Mouse (Mus musculus) adrenal gland, adult 18-20 months (tissue): ENCODE results near the gene Cacna2d3. TPM values are rescaled to one million over a fixed set of nuclear protein-coding genes. Genes with fewer than 3 reads are reported as not detected.

Source experiments
- DNase-seq, 2 experiments: peaks; one replicate each; pipeline ENCODE4 v3.0.0; 2021 to 2022; ENCODE audit warnings: low spot score in 2 of 2
- total RNA-seq, 2 experiments: library from RNA; stranded (reverse); gene quantifications; 1 replicate in 1 of 2; 2 replicates in 1 of 2; pipeline ENCODE4 v1.2.3; 2021

The Cacna2d3 gene
- total RNA-seq, 2 experiments from 2014 or later = 3.1 to 3.7 TPM

DNA sequence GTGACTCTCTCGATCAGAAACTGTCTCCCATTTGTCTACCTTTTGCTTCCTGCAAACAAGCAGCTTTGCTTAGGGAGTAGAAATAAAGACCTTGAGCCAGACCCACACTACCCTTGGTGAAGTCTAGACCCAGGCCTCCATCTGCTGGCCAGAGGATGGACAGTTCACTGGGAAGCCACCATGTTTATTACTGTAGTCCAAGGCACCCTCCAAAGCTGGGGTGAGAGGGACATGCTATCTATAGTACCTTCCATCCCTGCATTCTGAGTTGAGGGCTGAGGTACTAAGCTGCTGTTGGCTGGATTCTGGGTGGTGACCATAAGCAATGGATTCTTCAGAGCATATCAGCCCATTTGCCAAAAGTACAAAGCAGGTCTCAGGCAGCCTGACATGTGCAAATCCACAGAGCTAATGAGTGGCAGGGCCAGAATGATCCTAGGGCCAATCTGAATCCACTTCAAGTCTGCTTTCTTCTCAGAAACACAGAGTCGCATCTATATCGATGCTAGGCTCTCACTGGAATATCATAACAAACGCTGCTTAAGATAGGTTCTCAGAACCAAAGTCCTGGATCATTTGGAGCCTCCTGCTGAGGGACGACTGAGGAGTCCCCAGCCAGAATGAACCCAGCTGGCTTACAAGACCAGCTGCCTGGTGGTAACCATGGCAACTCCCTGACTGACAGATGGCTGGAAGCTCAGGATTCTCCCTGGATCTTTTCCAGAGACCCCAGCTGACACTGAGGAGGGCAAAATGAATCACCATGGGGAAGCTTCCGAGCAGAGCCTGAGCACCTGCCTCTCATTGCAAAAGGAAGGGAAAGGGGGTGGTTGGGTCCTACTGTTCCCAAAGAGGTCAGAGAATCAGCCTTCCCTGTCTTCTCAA is 763.3 kb downstream of the Cacna2d3 start:
- DNase-seq = no peak

DNA sequence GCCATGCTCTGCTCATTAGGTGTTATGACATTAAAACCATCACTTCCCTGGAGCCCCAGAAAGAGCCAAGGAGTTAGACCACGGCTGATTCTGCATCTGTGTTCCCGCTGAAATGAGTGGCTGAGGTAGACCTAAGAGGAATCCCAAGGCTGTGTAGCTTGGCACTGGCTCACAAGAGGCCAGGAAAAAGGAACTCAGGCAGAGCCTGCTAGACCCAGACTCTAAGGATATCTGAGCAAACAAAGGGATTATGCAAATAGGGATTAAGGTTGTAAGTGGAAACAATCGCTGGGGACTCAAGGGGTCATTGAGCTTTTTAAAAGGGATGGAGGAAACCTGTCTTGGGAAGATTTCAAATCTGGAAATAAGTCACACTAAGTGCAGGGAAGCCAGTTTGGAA is 766.5 kb downstream of the Cacna2d3 start:
- DNase-seq = no peak

DNA sequence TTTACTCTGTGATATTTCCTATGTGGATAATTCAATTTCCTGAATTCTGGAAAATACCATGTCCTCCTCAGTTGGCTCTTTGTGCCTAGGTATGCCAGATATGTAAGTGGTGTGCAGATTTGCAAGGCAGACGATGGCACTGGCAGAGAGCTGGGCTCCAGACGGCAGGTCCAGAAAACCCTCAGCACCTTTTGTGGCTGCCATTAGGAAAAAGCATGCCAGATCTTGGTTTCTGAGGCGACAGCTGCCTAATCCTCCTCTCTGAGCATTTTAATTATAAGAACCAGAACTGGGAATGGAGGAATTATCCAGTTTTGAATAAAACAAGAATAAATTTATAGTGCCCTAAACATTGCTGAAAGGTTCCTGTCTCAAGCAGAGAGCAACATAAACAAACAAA is 767.1 kb downstream of the Cacna2d3 start:
- DNase-seq = no peak

DNA sequence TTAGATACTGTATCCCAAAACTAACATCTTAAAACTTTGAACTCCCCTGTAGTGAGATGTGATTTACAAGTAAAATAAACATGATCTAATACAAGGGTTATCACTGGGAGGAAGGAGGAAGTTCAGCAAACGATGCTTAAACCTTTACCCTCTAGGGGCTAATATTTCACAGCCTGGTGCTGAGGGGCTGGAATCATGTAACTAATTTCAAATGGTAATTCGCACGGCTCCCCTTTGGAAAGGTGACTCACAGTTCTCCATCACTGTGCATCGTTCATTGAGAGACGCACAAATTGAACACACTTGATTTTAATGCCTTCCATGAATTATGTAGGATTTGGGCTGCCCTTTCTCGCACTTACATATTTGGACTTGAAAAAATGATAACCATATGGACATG is 767.6 kb downstream of the Cacna2d3 start:
- DNase-seq = no peak

DNA sequence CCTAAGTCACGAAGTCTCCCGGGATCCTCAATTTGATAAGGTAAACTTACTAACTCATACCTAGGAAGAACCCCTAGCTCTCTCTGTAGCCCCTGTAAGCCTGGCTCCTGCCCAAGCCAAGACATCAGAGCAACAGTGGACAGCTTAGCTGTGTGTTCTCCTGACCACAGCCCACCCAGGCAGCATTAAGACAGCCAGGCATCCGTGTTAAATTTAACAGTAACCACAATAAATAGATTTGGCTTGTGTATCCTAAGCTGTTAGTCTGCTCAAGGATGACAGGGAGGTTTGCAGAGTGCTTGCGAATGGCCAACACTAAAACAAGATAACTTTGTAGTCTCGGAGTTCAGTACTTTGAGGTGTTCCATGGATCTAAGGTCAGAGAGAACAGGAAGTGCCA is 768.3 kb downstream of the Cacna2d3 start:
- no peak for DNase-seq

DNA sequence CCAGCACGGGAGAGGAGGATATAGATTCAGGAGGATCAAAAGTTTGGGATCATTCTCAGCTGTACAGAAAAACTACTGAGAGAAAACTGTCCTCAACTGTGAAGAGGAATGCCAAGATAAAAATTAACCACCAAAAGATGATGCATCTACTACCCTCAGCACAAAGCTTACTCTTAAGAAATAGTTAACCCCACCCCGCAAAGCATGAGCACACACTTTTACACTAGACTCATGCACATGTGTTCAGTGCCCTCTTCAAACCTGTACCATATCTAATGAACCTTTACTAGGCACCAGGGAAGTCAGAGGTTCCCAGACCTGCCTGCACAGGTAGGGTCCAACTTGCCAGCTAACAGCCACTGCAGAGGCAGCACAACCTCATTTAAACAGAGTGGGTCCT is 771.2 kb downstream of the Cacna2d3 start:
- no peak for DNase-seq

DNA sequence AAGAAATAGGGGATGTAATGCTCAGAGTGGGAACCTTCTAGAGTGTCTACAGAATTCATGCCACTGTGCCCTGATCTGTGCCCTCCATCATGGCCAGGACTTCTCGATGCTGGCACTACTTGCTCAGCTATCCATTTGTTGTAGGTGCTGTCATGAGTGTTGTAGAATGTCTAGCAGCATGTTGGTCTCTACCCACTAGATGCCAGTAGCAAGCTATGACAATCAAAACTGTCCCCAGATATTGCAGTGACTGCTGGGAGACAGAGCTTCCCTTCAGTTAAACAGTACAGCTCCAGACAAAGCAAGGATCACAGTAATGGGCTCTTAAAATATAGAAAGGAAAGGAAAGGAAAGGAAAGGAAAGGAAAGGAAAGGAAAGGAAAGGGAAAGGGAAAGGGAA is 771.9 kb downstream of the Cacna2d3 start:
- no peak for DNase-seq

DNA sequence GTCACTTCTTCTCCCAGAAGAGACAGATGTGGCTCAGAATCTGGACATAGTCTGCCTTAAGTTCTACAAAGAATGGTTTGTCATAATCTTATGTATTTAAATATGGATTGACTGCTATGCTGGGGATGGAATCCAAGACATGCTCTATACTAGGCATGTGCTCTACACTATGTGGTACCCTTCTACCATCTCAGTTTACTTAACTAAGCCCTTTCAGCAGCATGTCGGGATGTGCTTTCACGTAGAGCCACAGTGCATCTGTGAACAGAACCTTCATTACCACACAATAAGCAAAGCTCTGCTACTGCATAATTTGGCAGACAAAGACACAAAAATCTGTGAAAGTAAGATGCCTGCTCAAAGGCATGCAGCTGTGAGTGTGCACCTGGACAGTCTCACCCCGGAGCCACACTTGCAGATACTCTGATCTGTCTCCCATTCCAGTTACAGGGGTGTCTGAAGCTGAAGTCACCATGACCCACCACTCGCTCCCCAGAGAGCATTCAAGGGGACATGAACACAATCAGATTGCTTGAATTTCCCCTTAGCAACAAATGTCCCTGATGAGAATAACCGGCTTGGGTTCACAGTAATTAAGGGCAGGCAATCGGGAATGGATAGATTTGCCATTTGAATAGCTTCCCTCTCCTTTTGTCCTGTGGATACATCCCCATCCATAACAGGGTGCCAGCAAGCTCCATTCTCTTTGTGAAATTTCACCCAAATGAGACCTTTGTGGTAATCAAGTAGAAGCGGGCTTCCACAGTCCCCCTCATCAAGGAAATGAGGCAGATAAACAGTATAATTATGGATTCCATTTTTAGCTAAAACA is 773.4 kb downstream of the Cacna2d3 start:
- no peak for DNase-seq

DNA sequence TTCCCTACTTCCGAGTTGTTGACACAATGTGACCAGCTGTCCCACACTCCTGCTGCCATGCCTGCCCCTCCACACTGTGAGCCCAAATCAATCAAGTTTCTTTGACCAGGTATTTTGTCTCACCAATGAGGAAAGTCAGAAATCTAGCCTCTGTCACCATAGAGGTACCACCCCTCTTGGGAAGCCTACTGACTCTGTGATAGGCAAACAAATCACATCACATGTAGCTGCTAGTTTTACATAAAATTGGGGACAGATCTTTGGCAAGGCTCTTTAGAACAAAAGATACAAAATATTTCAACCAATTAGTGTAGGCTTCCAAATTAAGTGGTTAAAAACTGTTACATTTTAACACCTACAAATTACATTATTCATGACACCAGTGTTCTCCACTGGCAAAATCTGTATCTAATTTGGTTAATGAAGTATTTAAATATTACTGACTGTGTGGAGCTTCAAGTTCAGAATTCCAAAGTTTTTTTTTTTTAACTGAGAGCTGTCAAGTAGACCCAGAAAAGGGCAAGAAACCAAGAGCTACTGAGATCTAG is 788.8 kb downstream of the Cacna2d3 start:
- no peak for DNase-seq

DNA sequence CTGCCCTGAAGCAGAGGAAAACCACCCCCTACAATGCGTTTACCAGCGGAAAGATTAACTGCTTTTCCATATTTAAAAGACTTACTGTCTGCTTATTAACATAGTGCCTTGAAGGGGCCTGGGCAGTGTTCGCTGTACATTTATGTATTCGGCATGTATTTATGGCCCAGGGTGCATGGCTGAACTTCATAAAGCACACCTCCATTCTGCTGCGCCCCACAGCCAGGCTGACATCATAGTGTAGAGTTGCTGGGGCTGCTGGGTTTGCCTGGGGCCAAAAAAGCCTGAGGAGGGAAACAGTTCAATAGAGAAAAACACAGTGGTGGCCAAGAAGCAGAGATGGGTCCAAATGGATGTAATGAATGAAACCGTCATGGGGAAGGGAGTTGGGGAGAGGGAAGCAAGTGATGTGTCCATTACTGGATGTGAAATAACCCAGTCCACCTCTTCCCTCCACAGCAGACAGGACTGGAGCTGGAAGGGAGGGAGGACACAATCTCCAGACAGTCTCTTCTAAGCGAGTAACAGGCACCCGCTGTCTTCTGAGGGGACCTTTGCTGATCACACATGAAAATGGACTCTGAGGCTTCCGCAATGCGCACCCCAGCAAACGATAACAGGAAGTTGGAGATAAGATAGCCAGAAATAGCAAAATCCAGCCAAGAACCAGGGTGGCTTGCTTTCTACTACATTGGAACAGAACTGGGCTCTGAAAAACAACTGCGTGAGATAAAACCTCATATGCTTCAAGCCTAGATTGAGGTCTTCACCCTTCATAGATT is 798.3 kb downstream of the Cacna2d3 start:
- DNase-seq = no peak

DNA sequence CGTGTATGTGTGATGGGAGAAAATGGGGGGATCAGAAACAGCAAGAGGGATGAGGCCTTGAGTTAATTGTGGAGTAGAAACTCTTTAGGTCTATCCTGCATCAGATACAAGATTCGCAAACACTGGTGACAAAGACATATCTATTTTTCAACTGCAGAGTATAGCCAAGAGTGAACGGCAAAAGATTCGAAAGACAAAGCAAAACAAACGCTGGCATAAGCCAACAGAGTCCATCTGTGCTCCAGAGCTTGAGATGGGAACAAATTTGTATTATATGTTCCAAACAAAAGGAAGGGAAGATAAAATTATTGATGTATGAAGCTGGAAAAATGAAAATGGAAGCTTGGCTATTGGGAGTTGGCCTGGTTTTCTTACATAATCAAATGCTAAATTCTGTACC is 802.8 kb downstream of the Cacna2d3 start:
- DNase-seq = no peak

DNA sequence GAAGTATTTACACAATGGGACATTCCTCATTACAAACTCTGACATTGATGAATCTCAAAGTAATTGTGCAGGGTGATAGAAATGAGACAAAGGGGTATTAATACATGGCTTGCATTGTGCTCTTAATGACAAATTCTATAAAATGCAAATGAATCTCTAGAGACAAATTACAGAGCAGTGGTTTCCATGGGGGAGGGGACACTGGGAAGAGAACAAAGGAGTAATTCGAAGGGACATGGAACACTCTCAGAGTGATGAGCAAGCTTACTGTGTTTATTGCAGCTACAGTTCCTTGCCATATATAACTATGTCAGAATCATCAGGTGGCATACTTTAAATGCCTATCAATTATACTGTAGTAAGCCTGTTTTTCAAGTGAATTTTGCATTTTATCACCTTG is 806.7 kb downstream of the Cacna2d3 start:
- no peak for DNase-seq

DNA sequence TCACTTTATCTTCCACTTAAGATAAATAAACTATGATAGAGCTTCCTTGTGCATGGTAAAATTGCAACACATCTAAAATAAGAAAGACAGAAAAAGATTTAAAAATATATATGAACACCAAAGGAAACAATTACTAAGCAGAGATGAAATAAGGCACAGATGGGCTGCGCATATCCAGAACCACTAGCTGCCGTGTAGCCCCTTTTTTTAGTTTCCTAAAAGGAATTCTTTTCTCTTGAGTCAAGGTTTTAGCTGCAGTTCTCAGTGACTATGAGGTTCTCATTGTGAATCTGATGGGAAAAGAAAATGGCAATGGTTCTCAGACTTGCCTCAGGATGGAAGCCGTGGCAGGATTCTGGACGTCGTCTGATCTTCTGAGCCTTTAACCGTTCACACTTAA is 814.0 kb downstream of the Cacna2d3 start:
- DNase-seq = no peak

DNA sequence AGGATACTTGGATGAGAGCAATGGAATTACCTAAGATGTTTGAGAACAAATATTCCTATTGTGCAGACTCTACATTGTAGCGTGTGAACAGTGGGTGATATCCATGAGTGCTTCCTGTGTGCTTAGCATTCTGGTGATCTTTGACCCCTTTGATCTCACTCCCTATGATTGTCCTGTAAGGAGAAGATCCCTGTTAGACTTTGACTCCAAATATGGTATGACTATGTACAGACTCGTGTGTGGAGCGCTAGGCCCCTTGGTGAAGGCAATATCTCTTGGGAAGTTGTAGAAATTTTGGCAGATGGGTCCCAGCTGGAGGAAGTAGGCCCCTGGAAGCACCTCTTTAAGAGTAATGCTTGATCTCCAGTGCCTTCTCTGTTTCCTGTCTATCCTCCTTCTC is 829.1 kb downstream of the Cacna2d3 start:
- no peak for DNase-seq

DNA sequence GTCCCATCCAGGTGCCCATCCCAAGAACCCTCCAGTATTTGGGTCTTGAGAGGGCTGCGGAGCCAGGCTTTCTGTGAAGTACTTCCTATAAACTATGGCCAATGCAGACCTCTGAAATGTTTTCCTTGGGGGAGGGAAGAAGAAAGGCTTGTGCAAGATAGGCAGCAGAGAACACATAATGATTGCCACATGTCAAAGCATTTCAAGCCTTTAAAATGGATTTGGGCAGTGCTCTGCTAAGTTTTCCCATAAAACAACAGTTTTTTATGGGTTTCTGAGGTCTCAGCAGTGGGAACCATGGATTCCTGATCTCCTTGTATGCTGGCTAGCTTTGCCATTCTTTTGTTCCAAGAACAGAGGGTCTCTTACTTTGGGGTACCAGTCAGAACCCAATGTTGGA is 834.3 kb downstream of the Cacna2d3 start:
- DNase-seq = no peak

DNA sequence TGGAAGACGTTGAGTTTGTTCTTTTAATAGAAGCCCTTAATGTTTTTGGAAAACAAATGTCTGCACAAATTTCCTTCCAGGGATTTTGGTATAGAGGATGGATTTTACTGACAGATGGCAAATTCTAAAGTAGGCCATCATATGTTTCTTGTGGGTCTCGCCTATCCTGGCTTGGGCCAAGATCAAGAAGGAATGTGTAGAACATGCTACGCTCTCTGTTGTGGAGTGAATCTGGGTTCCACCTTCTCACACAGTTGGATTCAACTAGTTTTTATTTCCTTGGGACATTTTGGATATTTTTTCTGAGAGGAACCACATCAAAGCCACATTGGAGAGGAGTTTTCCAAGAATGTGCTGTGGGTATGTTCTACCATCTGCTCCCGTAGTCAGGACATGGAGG is 835.0 kb downstream of the Cacna2d3 start:
- no peak for DNase-seq

DNA sequence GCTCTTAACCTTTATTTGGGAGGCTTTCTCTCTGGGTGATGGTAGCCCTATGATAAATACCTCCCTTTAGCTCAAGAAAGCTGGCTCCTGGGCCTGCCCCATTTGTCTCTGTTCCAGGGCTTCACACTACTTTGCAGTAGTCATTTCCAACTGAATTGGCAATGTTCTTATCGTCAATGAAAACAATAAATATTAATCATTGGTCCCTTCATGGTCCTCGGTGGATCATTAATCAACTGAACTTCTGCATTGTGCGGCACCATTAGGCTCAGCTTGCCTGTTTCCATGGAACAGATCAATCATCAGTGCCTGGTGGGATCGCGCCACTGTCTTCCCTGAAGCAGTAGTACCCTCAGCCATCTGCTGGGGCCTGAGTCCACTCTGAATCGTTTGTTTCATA is 850.7 kb downstream of the Cacna2d3 start:
- no peak for DNase-seq

DNA sequence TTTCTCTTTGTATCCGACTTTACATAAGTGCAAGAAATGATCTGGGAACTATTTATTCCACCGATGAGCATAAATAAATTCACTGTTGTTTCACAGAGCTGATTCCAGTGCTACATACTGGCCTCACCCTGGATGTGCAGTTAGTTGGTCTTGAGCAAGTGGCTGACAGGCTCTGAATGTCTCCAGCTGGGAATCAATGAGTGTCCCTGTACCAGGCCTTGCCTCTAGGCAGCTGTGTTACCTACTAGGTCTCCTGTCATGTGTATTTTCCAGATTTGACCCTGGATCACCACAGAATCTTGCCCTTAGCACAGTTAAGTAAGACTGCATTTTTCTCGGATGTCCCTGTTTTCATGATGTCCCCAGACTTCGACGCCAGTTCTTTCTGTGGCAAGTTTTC is 851.3 kb downstream of the Cacna2d3 start:
- DNase-seq = no peak

DNA sequence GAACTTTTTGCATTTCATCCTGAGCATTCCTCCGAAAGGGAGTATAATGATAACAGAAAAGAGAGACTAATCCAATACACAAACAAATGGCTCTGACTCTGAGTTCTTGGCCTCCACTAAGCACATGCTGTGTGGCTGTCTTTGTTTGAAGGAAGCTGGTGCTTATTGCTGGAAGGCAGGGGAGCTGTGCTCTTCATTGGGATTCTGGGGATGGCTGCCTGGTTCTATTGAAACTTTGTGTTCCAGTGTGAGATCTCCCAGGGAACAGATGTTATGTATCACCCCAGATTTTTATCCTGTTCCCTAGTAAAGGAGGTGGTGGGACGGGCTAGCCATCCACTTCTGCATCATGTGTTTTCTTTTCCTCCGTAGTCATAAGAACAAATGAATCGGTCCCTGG is 856.7 kb downstream of the Cacna2d3 start:
- DNase-seq = no peak

DNA sequence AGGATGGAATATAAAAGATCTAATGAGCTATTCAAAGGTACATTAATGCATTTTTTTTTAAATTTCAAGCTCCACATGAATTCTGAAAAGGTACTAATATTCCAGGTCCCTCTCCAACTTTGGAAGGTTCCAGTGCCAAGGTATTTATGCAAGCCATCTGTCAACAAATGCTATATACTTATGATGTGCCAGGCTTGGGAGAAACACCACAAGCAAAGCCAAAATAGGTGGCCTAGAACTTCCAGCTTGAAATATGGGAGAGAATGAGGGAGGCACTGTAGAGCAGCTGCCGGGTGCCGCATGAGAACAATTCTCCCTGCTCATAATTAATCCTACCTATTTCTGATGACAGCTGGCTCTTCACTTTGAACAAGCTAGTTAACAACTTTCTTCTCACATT is 860.5 kb downstream of the Cacna2d3 start:
- no peak for DNase-seq
